Mouse (Mus musculus) cerebellum, adult (tissue): ENCODE results near the gene Ankrd13d.

Experiments
- ATAC-seq: cut with Nextera tagmentation; 2 replicates; pipeline ENCODE4 v1.9.2; 2017; ENCODE audit warnings: mild to moderate bottlenecking, moderate library complexity, mixed read lengths; ENCODE audit not compliant: insufficient number of reproducible peaks, low FRiP score, low TSS enrichment

Gene Ankrd13d

DNA sequence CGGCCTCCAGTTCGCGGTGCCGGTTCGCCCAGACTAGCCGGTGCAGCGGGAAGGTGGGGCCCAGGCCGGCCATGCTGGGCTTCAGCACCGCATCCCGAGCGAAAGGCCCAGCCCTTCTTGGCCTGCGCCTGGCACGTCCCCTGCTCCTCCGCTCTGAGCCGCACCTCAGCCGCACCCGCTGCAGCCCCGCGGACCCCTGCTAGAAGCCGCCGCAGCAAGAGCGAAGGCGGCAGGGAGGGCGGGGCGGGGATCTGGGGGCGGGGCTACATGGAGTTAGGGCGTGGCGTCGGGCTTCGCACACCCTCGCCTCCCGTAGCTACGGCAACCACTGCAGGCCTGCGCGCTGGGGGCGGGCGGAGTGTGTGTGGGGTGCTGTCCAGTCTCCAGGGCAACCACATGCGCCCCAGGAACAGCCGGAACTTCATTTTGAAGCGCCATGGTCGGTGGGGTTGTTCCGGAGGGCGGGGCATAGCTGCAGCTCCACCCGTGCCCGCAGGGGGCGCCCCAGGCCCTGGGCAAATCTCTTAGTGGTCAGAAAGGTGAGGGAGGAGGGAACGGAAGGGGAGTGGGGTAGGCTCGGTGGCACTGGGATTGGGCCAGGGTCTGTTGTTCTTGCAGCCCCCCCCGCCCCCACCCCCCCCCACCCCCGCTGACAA is at the start of gene Ankrd13d:
Gene Ankrd13d, minus strand, starts transcription at position 240 of the 656 bp plus-strand sequence.
- ATAC-seq = peak; percentile 62; the same call in 1 of the 2 replicates

GRCm38 (mm10) chr19:4332653-4333052 is 49.7 kb upstream of the Ankrd13d start:
- ATAC-seq = no peak

- ATAC-seq = no peak
These were observed 48.3 kb upstream of the Ankrd13d start for GRCm38 (mm10) chr19:4331273-4331672.

DNA sequence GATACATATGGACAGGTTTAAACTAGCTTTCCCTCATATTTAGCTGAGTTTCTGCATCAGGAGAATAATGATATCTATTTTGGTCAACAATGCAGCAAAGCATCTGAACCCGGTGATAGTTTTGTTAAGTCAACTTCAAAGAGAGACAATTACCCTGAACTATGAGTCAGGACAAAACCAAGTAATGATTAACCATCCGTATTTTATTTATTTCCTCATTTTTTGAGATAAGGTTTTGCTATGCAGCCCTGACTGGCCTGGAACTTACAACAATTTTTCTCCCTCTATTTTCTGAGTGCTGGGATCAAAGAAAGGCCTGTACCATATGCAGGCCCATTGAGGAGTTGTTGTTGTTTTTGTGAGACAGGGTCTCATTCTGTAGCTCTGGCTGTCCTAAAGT is 47.7 kb upstream of the Ankrd13d start:
- ATAC-seq = no peak

GRCm38 (mm10) chr19:4328737-4329304 is 45.9 kb upstream of the Ankrd13d start:
- no peak for ATAC-seq

DNA sequence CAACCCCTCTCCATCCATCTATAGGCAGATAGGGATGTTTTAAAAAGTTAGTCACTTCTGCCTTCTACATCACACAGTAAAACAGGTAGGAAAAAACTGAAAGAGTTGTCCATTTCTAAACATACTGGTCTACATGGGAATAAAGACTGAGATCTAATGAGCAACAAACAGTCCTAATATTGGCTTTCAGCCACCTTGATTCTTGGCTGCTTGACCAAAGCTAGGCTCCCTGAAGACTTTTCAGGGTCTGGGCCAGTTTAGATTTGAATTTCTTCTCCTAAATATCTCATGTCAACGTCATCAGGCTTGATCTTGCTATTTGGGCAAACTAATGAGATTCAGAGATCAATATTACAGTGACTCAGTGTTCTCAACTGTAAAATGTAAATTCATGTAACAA is 43.9 kb upstream of the Ankrd13d start:
- ATAC-seq = no peak

DNA sequence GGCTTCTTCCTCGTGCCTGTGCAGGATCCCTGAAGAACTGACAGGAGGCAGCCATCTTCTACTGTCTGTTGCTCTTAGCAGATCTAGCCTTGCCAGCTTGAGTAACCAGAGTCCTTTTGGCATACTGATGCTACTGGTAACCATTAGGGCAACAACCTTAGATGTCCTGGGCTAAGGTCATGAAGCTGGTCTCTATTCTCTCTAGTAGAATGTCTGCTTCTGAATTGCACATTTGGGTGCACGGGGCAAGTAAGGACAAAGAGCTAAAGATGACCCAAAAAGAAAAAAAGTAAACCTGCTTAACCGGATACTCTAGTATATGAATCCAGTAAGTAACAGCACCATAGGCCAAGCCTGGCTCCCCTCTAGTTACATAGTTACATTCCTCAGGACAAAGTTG is 43.2 kb upstream of the Ankrd13d start:
- no peak for ATAC-seq

GRCm38 (mm10) chr19:4322134-4322533 is 39.2 kb upstream of the Ankrd13d start:
- no peak for ATAC-seq

- ATAC-seq = no peak
These were observed 38.7 kb upstream of the Ankrd13d start for GRCm38 (mm10) chr19:4321622-4322021.

GRCm38 (mm10) chr19:4319272-4319671 is 36.3 kb upstream of the Ankrd13d start:
- no peak for ATAC-seq

DNA sequence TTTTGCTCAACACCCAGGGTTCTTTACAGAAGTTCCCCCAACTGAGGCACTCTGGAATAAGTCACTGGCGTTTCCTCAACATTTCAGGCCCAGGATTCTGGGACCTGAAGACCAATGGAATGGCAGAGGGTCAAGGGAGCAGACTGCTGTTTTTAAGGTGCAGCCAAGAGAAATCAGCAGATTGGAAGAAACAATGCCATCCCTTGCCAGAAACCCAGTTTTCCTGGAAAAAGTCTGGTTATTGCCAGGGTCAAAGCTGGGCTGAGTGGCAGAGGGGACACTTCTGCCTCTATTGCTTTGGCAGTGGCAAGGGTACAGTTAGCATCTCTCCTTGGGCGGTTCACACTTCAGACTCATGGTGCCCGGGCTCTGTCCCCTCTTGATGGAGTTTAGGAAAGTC is 34.2 kb upstream of the Ankrd13d start:
- ATAC-seq = no peak

GRCm38 (mm10) chr19:4315223-4315944 is 32.4 kb upstream of the Ankrd13d start:
- peak; percentile 72; the same call in 1 of the 2 replicates for ATAC-seq

DNA sequence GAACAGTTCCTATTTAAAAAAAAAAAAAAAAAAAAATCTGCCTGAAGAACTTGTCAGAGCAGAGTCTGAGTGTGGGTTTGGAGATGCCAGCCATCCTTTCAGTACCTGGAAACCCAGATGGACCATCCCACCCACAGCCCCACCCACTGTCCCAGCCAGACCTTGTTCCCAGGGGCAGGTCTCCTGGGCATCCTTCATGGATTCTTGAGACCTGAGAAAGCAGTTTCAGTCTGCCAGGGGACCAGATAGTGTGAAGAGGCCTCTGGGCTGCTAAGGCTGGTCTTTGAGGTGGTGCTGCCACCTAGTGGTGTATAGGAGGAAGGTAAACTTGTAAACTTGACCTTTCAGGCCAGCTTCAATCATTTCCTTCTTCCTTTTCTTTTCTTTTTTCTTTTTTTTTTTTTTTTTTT is 26.8 kb upstream of the Ankrd13d start:
- ATAC-seq = no peak

GRCm38 (mm10) chr19:4309302-4309701 is 26.4 kb upstream of the Ankrd13d start:
- ATAC-seq = no peak

GRCm38 (mm10) chr19:4306190-4306577 is 23.2 kb upstream of the Ankrd13d start, which contains the start of gene Grk2:
Gene Grk2, minus strand, starts transcription at chr19:4306222.
- ATAC-seq = peak; percentile 33

DNA sequence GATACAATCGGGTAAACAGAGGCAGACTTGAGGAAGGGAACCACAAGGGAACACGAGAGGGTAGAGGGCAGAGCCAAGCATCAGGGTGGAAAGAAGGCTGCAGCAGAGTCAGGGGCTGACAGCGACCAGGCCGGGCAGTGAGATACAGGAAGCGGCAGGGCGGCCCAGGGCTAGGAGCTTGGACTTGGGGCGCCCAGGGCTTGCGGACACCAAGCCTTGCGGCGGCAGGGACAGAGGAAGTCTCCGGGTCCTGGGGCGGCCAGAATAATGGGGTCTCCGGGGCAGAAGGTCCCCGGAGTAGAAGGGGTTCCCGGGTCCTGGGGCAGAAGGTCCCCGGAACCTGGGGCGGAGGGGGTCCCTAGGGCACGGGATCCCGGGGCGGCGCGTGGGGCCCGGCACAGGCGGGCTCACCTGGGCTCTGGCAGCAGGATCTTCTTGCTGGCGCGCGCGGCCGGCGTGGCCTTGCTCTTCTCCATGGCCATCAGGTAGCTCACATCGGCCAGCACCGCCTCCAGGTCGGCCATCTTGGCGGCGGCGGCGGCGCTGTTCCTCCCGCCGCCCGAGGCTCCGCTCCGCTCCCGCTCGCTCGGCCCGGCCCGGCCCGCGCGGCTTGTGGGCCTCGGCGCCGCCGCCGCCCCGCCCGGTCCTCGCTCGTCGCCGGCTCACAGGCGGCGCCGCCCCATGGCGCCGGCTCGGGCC is 22.7 kb upstream of the Ankrd13d start:
- peak; percentile 10; the same call in 1 of the 2 replicates for ATAC-seq

DNA sequence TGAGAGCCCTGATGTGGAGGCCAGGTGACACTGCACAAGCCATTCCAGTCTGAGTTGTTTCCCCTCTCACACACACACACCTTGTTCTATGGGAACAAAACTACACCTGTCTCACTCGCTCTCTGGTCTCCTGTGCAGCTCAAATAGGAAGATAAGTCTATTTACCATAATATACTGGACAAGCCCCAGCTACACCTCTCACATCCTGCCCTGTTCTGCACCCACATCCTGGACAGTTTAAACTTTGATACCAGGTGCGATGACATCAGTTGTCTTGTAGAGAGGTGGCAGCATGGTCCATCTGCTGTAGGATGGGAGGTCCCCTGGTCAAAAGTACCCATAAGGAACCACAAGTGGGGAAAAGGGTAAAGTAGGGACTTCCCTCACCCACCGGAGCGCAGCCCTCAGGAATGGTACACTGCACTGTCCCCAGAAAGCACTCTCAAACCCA is 22.0 kb upstream of the Ankrd13d start:
- ATAC-seq = no peak

- ATAC-seq = no peak
These were observed 21.4 kb upstream of the Ankrd13d start for GRCm38 (mm10) chr19:4304251-4304821.

GRCm38 (mm10) chr19:4303640-4303995 is 20.7 kb upstream of the Ankrd13d start:
- no peak for ATAC-seq

- peak; percentile 78 for ATAC-seq
These were observed 20.2 kb upstream of the Ankrd13d start for GRCm38 (mm10) chr19:4302936-4303639.
